Mouse (Mus musculus) adrenal gland, postnatal 25 days (tissue): Measurements from ENCODE around the gene Ube2b. TPM values are rescaled to one million over a fixed set of nuclear protein-coding genes. Genes with fewer than 3 reads are reported as not detected.

Source experiments
- DNase-seq: peaks from one replicate; pipeline ENCODE4 v3.0.0; 2021; ENCODE audit warnings: mixed read lengths
- long read RNA-seq: library from polyadenylated mRNA; stranded (forward); transcript quantifications from one replicate; pipeline ENCODE4 v2.0.0, GENCODE M21; 2021
- total RNA-seq: library from RNA; stranded (reverse); gene quantifications from 2 replicates; pipeline ENCODE4 v1.2.3, GENCODE M21; 2021

Gene Ube2b
- 140 and 160 TPM in 2 replicates for total RNA-seq
- long read RNA-seq, transcript Ube2b-202 (7 exons, 585 nt) = minor isoform, 9 of 158 reads
- long read RNA-seq, transcript Ube2b-201 (6 exons, 1,792 nt) = major isoform, 123 of 158 reads
- long read RNA-seq, partial matches to known transcripts = 2 of 158 reads
- long read RNA-seq, other reads (novel, unspliced or antisense) = 19 of 158 reads

DNA sequence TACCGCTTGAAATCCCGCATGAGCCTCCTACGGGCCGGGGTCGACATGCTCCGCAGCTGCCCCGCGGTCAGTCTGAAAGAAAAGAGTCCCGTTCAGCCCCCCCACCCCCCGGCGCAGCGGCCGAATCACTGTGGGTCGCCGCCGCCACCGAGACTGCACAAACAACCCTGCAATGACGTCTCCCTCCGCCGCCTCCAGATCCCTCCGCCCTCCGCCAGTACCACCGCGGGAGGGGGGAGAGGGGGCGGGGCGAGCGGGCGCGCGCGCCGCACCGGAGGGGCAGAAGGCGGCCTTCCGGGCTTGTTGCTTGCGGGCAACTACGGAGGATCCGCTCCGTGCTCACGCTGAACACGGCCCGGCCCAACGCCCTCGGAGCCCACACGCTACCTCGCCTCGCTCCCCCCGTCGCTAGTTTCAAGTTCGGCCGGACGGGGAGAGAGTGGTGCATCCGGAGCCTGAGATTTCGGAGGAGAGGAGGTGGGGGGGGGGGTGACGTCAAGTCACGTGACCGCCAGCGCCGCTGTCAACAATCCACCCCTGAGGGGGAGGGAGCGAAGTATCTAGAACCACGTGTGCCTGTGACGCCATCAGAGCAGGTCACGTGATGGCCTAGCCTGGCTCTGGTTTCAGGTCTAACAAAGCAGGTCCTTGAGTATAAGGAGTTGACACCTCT is at the start of gene Ube2b:
Gene Ube2b (minus strand): TSS at position 473 of the 673 bp plus-strand sequence.
- DNase-seq = peak; percentile 93

DNA sequence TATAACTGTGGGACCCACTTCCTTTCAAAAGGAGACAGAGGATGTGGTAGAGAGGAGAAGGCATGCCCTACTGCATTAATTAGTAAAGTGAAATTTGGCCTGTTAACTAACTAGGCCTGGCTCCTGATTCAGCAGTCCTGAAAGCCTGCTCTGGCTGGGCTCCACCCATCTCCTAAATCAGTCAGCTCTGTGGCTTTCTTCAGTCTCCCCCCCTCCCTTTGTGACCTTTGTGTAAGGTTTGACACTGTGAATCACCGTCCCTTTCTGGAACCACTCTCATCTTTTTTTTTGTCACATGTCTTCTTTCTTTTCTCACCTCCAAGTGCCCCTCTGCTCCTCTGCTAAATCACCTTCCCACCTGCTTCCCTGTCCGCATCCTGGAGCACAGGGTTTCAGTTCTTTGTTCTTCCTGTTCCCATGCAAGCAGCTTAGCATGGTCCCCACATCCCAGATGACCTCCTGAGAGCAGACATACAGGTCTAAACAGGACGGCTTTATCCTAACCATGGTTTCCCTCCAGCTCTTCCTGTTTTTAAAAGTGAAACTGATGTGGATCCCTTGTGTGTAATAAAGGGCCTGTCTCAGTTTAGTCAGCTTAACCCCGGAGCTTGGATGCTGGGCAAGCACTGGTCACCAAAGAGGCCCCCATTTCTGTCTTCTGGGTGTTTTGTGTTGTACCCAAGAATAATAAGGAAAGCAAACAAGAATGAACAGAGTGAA is 46.0 kb upstream of the Ube2b start:
- DNase-seq = peak; percentile 20

DNA sequence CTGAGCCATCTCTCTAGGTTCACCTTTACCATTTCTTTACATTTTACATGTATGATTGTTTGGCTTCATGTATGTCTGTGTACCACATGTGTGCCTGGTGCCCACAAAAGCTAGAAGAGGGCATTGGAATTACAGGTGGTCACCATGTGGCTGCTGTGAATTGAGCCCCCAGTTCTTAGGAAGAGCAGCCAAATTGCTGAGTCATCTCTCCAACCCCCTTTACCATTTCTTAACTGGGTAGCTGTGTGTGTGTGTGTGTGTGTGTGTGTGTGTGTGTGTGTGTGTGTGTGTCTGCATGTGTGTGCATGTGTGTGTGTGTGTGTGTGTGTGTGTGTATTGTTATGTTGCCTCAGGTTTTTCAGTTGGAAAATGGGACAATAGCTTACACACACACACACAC is 43.6 kb upstream of the Ube2b start:
- no peak for DNase-seq

DNA sequence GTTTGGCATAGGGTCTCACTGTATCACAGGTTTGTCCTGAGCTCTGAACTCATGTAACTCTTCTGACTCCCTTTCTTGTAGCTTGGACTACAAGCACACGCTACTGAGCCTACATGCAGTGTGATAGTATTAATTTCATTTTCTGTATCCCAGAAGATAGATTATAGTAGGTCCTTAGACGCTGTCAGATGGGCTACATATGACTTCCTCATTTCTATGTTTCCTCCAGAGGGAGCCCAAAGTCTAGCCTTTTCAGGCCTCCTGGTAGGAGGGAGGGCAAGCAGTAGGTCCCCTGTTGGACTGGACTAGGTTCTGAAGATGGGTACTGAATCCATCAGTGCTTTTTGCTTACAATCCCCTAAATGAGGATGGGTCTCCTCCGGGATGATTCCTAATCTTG is 42.7 kb upstream of the Ube2b start:
- no peak for DNase-seq

DNA sequence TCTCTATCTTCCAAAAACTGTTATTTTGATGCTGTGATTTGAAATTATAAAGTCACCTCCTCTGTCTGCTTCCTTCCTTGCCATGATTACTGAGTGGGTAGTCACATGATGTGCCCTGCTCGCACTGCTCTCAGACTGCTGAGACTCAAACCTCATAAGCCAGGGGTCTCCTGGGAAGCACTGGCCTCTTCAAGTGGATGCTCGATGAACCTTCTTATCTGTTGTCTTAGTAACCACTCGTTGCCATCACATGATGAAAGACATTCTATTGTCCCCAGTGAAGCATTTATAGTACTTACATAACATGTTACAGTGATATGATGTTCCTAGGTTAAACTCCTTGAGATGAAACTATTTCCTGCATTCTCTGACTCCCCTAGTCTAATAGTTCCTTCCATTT is 37.1 kb upstream of the Ube2b start:
- no peak for DNase-seq

DNA sequence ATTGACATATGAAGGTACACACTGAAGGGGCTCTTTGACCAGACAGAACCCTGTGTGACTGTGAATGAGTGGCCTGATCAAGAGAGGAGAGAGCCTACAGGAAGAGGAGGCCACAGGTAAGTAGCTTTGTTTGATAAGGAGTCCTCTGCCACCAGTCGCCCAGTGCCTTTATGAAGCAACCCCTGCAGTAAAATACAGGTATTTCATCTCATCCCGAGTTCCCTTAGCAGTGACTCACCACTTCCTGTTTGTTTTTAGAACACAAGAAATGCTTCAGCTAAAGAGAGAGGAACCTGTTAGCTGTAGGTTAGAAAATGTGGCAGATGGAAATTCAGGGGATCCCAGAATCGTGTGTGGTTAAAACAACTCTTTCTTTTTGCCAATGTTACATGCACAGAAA is 35.3 kb upstream of the Ube2b start:
- no peak for DNase-seq

DNA sequence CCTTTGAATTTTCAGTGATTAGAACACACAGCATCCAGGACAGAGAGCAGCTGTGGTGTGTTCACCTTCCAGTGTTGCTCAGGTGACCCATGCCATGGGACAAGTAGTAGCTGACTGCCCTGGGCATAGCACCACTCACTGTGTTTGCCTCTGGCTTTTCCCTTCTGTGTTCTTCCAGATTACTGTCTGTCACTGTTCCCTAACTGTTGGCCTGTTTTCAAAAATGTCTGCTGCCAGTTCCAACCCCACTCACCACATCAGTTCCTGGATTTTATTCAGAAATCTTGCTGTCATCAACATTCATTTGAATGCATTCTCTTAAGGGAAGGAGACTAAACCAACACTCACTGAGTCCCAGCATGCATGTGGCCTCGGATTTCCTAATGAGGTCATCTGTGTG is 33.4 kb upstream of the Ube2b start:
- DNase-seq = no peak

DNA sequence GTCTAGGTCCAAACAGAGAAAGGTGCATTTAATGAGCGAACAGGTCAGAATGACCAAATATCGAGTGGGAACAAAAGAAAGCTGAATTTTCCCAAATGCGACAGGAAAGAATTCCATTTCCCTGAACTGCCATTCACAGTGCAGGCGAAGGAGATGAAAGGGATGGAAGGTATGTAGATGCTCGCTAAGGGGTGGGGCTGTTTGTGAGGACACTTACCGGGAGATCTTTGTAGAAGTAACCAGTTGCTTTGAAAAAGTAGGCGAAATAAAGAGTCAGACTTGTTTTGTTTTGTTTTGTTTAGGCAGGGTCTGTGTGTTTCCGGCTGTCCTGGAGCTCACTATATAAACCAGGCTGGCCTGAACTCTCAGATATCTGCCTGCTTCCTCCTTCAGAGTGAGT is 31.8 kb upstream of the Ube2b start:
- no peak for DNase-seq

DNA sequence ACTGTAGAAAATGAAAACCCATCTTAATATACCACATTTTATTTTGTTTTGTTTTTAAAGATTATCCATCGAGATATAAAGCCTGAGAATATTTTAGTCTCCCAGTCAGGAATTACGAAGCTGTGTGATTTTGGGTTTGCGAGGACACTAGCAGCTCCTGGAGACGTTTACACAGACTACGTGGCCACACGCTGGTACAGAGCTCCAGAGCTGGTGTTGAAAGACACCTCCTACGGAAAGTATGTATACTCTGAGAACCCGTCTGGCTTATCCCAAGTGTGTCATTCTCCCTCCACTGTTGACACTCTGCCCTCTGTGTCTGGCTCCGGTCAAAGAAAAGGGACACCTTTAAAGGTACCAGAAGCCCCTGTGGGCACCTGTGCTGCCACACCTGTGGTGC is 17.7 kb upstream of the Ube2b start:
- DNase-seq = no peak

DNA sequence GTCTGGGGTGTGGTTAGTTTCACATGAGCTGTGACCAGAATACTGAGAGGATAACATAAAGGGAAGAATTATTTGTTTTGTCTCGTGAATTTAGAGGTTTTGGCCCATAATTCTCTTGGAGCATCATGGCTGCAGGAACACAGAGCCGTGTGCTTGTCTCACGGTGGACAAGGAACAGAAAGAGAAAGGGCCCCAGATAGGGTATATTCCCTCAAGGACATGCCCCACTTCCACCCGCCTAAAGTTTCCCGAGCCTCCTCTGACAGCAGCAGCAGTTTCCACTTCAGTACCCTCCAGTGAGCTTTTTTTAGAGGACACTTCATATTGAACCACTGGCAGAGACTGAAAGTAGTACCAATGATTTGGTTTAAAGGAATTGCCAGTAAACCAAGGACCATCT is 11.0 kb upstream of the Ube2b start:
- no peak for DNase-seq

DNA sequence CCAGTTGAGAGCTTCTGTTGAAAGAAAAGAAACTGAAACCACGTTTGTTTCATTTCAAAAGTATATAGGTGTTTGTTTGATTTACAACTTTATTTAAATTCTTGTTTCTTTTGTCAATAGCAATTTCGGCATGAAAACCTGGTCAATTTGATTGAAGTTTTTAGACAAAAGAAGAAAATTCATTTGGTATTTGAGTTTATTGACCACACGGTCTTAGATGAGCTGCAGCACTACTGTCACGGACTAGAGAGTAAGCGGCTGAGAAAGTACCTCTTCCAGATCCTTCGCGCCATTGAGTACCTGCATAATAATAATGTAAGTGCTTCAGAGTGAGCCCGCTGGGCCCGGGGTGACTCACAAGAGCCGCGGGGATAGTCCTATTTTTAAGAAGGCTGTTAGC is 10.4 kb upstream of the Ube2b start:
- no peak for DNase-seq

DNA sequence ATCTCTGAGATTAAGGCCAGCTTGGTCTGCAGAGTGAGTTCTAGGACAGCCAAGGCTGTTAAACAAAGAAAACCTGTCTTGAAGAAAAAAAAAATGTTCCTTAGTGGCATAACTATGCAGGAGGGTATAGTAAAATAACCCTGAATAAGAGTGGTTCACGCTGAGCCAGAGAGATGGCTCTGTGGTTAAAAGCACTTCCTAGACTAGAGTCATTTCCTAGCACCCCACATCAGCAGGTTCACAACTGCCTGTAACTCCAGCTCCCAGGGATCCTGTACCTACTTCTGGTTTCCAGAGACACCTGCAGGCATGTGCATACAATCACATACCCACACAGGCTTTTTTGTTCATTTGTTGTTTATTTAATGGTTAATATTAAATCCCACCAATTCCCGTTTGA is 5.0 kb upstream of the Ube2b start:
- no peak for DNase-seq

DNA sequence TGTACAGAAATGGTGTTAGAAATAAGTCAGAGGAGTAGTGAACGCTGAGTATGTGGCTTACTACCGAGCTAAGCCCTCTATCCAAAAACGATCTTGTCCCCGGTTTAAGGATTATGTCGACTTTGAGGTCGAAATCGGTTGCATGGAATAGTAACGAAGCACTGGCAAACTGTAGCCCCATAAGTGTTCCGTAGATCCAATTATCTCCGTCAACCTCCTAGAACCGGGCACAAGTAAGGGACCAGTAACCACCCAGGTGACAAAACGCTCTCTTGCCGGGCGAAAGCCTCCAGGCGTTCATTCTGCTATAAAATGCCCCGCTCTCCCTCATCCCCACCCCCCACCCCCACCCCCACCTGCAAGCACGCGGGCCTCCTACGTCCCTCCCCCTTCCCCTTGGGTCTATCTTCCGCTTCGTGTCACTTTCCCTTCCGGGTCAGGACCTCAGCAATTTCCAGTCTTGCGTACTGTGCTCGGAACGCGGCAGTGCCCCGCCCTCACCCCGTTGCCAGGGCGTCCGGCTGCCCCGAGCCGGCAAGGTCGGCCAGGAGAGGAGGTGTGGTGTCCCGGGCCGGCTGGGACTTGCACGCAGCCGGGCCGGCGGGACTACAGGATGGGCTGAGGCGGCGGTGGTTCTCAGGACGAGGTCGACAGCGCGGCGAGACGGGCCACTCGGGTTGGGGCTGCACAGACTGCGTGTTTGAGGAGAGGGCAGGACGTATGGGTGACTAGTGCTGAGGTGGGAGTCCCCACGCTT is 3.4 kb upstream of the Ube2b start, which contains the start of gene Cdkl3:
Gene Cdkl3 (plus strand): TSS at position 450 of the 757 bp plus-strand sequence.
- DNase-seq = peak; percentile 95

DNA sequence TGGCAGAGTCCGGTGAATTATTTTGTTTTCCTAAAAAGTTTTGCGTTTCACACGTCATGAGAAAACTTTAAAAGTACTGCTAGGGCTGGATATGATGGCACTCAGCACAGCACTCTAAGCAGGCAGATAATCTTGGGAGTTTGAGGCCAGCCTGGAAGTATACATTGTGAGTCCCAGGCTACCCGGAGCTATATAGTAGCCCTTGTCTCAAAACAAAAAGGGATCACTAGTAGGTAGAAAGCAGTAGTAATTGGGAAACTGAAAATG is 2.9 kb upstream of the Ube2b start:
- no peak for DNase-seq

DNA sequence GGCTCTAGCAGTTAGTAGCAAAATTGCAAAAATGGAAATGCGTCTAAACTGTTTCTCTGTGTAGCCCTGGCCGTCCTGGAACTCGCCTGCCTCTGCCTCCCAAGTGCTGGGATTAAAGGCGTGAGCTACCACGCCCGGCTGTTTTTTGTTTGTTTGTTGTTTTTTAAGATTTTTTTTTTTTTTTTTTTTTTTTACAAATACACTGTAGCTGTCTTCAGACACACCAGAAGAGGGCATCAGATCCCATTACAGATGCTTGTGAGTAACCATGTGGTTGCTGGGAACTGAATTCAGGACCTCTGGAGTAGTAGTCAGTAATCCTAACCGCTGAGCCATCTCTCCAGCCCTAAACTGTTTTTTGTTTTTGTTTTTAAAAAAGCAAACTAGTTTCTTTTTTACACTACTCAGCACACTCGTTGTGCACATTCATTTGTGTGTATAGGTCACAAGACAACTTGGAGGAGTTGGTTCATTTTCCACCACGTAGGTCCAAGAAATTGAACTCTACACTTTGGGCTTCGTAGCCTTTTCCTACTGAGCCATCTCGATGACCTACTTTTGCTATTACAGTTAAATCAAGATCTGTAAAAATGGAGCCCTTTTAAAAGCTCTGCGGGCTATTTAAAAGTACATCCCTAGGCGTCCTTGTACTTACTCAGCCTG is 2.4 kb upstream of the Ube2b start:
- no peak for DNase-seq

DNA sequence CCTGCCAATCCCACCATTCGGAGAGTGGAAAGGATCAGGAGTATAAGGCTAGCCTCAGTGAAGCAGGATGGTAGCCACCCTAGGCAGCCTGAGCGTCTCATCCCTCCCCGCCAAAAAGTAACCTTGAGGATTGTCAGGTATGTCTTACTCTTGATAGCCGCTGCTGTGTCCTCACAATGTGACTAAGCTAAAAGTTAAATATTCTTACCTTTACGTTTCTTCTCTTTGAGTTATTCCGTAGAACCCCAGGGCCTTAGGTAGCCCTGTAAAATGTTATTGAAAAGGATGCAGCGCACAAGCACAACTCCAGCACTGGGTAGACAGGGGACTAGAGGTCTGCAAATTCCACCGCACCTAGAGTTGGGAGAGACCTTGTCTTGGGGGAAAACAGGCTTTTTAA is 1.3 kb upstream of the Ube2b start:
- no peak for DNase-seq

DNA sequence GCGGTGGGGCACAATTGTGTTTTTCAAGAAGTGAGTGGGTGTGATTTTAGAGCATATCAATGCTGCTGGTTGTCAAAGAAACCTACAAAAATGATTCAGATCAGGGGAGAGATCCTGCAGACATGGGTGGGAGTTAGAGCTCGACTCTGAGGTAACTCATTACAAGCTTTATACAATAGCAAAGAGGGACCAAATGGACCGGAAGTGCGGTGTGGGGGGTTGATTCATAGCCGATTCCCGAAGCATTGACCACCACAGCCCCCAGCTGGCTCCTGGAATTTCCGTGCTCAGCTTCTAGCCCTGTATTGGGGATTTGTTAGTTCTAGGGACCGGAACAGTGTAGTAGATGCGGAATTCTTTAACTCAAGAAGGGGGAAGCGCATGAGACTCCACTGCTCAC is 779 bp upstream of the Ube2b start:
- DNase-seq = no peak

DNA sequence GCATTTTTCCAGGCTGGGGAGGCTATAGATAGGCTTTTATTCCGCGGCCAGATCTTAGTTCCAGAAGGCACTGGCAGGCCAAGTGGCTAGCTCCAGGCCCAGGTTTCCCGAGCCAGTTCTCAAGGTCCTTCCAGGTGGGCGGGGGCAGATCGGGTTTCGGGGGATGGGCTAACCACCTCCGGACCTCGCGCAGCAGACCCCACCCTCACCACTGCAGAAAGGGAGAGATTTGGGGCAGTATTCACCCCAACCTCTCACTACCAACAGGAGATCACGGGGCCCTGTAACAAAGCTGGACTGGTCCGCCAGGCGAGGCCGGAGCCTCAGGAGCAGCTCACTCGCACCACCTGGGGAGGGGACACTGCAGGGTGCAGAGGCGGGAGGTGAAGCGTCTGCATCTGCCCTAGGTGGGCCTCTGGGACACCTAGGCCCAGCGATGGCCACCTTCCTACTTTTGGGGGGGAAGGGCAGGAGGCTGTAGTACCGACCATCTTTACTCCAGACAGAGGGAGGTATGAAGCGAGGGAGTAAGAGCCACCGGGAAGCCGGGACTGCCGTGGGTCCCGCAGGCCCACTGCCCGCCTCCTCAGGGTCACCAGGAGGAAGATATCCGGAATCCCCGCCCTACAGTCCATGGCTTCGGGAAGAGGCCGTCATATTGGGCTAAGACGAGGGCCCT is 812 bp downstream of the Ube2b start:
- peak; percentile 69 for DNase-seq

DNA sequence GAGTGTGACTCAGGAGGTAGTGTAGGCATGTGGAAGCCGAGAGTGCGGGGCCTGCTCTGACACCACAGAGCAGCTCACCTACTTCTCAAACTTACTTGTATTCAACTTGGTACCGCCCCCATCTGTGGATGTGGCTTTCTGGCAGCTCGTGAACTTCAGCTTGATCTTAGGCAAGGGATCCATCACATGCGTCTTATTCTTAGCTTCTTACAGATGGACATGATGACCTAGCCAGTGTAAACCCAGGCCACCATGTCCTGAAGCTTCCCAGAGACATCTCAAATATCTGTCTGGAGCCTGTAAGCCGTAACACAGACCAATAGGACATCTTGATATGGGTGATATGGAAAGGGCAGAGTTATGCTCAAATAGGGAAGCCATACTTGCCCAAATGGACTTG is 28.9 kb downstream of the Ube2b start:
- DNase-seq = no peak

DNA sequence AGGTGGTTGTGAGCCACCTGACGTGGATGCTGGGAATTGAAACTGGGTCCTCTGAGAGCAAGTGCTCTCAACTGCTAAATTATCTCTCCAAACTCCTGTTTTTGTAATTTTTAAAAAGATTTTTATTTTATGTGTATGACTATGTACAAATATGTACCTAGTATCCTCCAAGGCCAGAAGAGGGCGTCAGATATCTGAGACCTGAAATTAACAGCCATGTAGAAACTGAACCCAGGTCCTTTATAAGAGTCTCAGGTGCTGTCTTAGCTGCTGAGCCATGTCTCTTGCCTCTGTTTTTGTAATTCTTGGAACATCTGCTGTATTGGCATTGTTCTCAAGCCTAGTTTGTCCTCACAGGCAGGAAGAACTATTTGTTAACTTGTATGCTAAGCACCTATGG is 31.1 kb downstream of the Ube2b start:
- DNase-seq = no peak

DNA sequence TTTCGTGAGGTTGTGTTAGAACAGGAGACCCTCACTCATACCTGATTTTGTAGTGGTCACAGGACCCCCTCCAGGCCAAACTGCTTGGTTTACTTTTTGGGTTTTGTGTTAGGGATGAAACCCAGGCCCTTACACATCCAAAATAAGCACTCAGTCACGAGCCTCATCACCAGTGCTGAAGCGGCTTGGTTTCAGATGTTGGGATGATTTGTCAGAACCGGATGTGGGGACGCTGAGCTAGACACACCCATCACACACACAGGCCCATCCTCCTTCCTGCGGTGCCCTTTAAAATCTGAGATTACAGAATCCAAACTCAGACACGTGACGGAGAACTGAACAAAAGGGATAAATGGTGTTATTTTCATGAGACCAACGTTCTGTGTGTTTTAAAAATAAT is 31.7 kb downstream of the Ube2b start:
- no peak for DNase-seq
